Mouse (Mus musculus) limb, embryonic 10.5 days (tissue): ENCODE data around the gene Wbp4. TPM values are rescaled to one million over a fixed set of nuclear protein-coding genes. Genes with fewer than 3 reads are reported as not detected.
A peak's percentile ranks its signal among the peaks of the same experiment; 100 is the strongest.

Experiments used
- DNase-seq: peaks from one replicate; pipeline ENCODE4 v3.0.0-alpha.2; 2017; ENCODE audit warnings: low spot score
- H3K27ac ChIP-seq: fragments of 300-500 bp; sonication (generic); 2 replicates; pipeline ENCODE4 v1.5.1; 2016; ENCODE audit warnings: mild to moderate bottlenecking
- H3K27me3 ChIP-seq: fragments of 300-500 bp; sonication (generic); 2 replicates; pipeline ENCODE4 v1.6.1; 2016; ENCODE audit warnings: low read depth, mild to moderate bottlenecking; ENCODE audit not compliant: poor library complexity, severe bottlenecking
- H3K36me3 ChIP-seq: fragments of 300-500 bp; sonication (generic); 2 replicates; pipeline ENCODE4 v1.6.1; 2016; ENCODE audit warnings: mild to moderate bottlenecking, moderate library complexity
- H3K4me1 ChIP-seq: fragments of 300-500 bp; sonication (generic); 2 replicates; pipeline ENCODE4 v1.6.1; 2016
- H3K4me3 ChIP-seq: fragments of 300-500 bp; sonication (generic); 2 replicates; pipeline ENCODE4 v1.5.1; 2016; ENCODE audit warnings: mild to moderate bottlenecking, moderate library complexity
- H3K9me3 ChIP-seq: fragments of 300-500 bp; sonication (generic); replicated peaks from 2 replicates; pipeline ENCODE4 v1.6.1; 2016; ENCODE audit warnings: mild to moderate bottlenecking
- WGBS: fragments of 180-500 bp; shearing (Covaris S2); methylation state at CpG from one replicate; pipeline ENCODE4 v1.1.7; 2016; 5-methylcytosine and 5-hydroxymethylcytosine counted together
- polyA plus RNA-seq: library from polyadenylated mRNA; unstranded; fragments of >200 nt; fragmentation: Nextera tagmentation; extraction: Ambion mirVana; gene quantifications from 2 replicates; pipeline ENCODE4 v1.2.1, GENCODE M21; 2016

Gene Wbp4
- polyA plus RNA-seq, 1 experiment from 2014 or later, result 41.0 TPM

DNA sequence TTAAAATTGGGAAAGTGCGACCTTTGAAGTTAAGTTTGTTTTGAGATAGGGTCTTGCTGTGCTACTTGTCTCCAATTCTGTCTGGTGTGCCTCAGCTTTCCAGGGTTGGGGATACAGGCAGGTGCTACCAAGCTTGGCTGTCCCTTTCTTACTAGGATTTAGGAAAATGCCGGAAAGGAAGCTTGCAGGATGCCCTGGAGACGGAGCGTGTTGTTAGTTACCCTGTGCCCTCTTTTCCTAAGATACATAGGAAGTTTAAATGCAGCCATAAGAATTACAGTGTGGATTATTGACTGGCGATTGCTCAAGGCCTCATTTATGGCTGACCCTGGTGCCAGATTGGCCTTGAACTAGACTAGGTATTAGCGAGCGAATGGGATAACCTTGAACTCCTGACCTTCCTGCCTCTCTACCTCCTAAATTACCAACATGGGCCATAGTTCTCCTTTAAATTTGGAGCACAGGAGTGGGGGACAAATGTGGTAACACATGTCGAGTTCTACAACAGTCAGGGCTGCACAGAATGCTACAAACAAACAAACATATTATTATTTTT, 35.9 kb upstream of the Wbp4 start:
- no peak for DNase-seq
- no peak overlapping the region for H3K27ac ChIP-seq
- H3K36me3 ChIP-seq, result no peaks in the 10 kb centered on the region
- H3K4me3 ChIP-seq, result no peak overlapping the region
- WGBS, result 88% methylated on average over 8 of the region's 8 CpGs
- H3K27me3 ChIP-seq, result no peaks in the 10 kb centered on the region
- no peaks in the 10 kb centered on the region for H3K9me3 ChIP-seq
- H3K4me1 ChIP-seq, result no peaks in the 10 kb centered on the region; the same call in 1 of the 2 replicates

- no peak for DNase-seq
- WGBS, result 84% methylated on average over 2 of the region's 2 CpGs
- Histone ChIP-seq H3K4me1 (no peaks in the 10 kb centered on the region; the same call in 1 of the 2 replicates), H3K36me3 (no peaks in the 10 kb centered on the region), H3K27ac (no peak overlapping the region), H3K4me3 (no peak overlapping the region), H3K27me3 (no peaks in the 10 kb centered on the region), H3K9me3 (no peaks in the 10 kb centered on the region)
These were observed 35.4 kb upstream of the Wbp4 start for GRCm38 (mm10) chr14:79516751-79517150.

DNA sequence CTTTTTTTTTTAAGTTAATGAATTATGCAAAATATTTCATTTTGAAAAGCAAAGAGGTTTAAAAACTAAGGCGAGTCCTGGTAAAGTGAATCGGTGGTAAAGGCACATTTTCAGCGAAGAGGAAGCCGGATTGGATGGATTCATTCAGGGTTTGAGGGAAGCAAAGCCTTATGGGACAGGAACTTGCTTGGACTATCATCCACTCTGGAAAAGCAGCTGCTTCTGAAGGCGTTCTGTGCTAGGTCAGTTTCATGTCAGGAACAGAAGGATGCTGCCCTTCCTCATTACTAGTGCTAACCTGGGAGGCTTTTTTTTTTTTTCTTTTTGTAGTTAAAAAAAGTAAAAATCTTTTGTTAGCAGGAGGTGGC, 34.9 kb upstream of the Wbp4 start:
- no peak for DNase-seq
- no peaks in the 10 kb centered on the region for H3K27me3 ChIP-seq
- no peaks in the 10 kb centered on the region for H3K9me3 ChIP-seq
- peaks cover under 1% of the 10 kb centered on the region for H3K4me1 ChIP-seq
- H3K36me3 ChIP-seq, result no peaks in the 10 kb centered on the region
- H3K4me3 ChIP-seq, result no peak overlapping the region
- 90% methylated on average over 5 of the region's 5 CpGs for WGBS
- H3K27ac ChIP-seq, result no peak overlapping the region

DNA sequence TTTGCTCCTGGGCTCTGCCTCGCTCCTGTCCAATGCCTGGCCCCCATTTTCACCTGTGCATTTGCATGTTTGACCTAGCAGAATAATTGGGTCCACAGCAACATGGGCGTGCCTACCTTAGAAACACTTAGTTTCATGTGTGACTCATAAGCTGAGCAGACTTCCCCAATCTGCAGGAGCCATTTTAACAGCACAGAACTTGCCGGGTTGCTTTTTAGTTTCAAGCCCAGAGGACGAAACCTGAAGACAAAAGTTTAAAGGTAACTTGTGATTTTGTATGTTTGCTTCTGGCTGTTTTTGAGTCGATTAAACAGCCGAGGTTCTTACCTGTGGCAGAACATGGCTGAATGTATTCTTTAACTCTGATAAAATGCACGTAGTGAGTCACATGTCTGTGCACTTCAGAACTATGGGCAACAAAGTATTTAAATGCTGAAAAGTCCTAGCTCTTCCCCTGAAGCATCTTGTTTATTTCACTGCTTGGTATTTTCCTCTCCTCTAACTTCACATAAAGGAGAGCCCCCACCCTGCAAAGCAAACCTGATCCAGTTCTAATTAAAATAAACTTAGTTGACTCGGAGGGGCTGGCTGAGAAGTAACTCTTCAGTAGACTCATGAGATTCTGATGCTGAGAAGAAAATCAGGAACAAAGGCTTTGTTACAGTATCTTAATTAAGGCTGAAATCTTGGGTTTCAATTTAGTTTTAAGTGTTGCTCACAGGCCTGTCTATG, 34.4 kb upstream of the Wbp4 start:
- no peak for DNase-seq
- 82% methylated on average over 8 of the region's 8 CpGs for WGBS

DNA sequence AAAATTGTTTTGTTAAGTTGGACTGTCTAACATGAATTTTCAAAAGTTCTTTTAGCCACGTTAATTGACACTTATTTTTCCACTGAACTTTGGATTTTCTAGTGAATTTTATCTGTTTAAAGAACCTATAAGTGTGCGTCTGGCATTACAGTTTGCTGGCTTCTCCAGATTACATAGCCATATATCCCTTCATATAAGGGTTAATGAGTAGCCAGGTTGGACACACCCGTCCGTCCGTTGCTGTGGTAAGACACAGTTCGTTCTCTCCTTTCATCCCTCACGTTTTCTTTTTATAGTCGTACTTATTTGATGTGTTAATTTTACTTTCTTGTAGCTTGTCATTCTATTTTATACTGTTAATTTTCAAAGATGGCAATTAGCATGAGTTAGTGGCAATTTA, 33.8 kb upstream of the Wbp4 start:
- H3K4me1 ChIP-seq, result peaks cover 10% of the 10 kb centered on the region
- no peaks in the 10 kb centered on the region for H3K36me3 ChIP-seq
- H3K4me3 ChIP-seq, result no peak overlapping the region
- no peak for DNase-seq
- H3K9me3 ChIP-seq, result no peaks in the 10 kb centered on the region
- 91% methylated on average over 8 of the region's 8 CpGs for WGBS
- H3K27me3 ChIP-seq, result no peaks in the 10 kb centered on the region
- H3K27ac ChIP-seq, result no peak overlapping the region

More for the DNA sequence above, 34.4 kb upstream of the Wbp4 start:
- H3K9me3 ChIP-seq, result no peaks in the 10 kb centered on the region
- no peaks in the 10 kb centered on the region for H3K27me3 ChIP-seq
- H3K36me3 ChIP-seq, result no peaks in the 10 kb centered on the region
- H3K4me1 ChIP-seq, result peaks cover 6% of the 10 kb centered on the region
- H3K4me3 ChIP-seq, result no peak overlapping the region
- H3K27ac ChIP-seq, result no peak overlapping the region

DNA sequence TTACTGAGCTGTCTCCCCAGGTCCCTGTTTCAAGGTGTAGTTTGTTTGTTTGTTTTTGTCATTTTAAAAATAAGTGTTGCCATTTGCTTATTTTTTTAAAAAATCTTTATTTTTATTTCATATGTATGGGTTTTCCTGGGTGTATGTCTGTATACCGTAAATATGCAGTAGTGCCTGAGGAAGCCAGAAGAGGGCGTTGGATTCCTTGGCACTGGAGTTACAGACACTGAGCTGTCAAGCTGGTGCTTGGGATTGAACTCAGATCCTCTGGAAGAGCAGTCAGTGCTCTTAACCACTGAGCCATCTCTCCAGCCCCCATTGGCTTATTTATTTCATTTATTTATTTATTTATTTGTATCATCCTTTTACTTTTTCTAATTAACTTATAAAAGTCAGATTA, 32.6 kb upstream of the Wbp4 start:
- DNase-seq, result no peak
- Histone ChIP-seq H3K36me3 (no peaks in the 10 kb centered on the region), H3K9me3 (no peaks in the 10 kb centered on the region), H3K27ac (no peak overlapping the region), H3K4me1 (peaks cover 11% of the 10 kb centered on the region), H3K27me3 (no peaks in the 10 kb centered on the region), H3K4me3 (no peak overlapping the region)
- WGBS, result 78% methylated on average over 2 of the region's 2 CpGs

DNA sequence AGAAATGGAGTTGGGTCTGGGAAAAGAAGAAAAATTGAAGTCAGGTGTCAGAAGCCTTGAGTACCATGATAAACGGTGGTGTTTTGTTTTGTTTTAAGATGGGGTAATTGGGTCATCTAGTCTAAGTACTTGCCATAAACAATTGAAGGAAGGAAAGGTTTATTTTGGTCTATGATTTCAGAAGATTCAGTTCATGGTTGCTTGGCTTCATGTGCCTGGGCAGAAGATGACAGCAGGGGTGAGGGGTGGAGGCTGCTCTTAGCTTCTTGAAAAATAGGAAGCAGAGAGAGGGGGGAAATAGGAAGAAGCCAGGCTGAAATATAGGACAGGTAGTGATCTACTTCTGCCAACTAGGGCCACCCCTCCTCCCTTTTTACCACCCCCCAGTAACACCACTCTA, 30.2 kb upstream of the Wbp4 start:
- DNase-seq, result no peak
- Histone ChIP-seq H3K36me3 (no peaks in the 10 kb centered on the region), H3K9me3 (no peaks in the 10 kb centered on the region), H3K27ac (0 out of 2 replicates have a peak overlapping the region, but pooled peaks have one; percentile 54), H3K27me3 (no peaks in the 10 kb centered on the region), H3K4me1 (peaks cover 23% of the 10 kb centered on the region), H3K4me3 (no peak overlapping the region)
- 81% methylated on average over 1 of the region's 1 CpGs for WGBS

DNA sequence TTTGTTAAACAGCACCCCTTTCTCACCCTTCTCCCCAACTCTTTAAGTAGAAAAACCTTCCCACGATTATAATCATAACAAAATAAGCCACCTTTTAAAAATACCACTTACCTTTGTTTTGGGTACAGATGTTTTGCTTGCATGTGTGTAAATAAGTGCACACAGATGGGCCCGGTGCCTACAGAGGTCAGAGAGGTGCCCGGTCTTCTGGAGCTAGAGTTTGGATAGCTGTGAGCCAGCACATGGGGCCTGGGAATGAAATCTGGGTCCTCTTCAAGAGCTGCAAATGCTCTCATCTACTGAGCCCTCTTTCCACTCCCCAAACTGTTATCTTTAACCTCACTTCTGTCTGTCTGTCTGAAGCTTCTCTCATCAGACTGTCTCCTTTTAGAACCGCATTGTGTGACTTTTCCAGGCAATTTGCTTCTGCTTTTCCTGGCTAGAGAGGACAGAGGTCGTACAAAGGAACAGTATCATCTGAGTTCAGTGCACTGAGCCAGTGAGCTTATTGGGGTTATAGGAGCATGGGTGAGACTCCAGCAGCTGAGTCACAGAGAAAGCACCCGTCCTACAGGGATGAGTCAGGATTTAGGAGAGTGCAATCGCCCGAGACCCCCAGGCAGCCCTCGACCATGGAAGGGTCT, 27.5 kb upstream of the Wbp4 start:
- Histone ChIP-seq H3K4me3 (no peak overlapping the region), H3K4me1 (peaks cover 23% of the 10 kb centered on the region), H3K27me3 (no peaks in the 10 kb centered on the region), H3K9me3 (no peaks in the 10 kb centered on the region), H3K36me3 (no peaks in the 10 kb centered on the region), H3K27ac (0 out of 2 replicates have a peak overlapping the region, but pooled peaks have one; percentile 51)
- DNase-seq, result no peak
- 88% methylated on average over 9 of the region's 9 CpGs for WGBS

DNA sequence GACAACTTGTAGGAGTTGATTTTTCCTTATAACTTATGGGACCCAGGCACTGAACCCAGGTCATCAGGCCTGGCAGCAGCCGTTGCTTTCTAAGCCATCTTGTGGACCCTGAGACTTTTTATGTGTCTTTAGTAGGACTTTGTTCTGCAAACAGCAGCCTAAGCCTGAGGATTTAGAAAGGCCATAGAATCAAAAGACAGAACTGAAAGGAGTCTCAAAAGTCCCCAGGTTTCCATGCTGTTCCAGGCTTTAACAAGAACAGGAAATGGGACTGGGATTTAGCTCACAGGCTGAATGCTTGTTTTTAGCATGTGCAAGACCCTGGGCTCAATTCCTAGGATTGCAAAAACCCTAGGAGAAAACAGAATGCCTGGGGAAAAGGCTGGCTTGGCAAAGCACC, 26.5 kb upstream of the Wbp4 start:
- no peak overlapping the region for H3K4me3 ChIP-seq
- H3K27ac ChIP-seq, result peak overlapping the region; percentile 15; the same call in 1 of the 2 replicates
- WGBS, result 97% methylated on average over 1 of the region's 1 CpGs
- DNase-seq, result no peak
- H3K27me3 ChIP-seq, result no peaks in the 10 kb centered on the region
- no peaks in the 10 kb centered on the region for H3K9me3 ChIP-seq
- no peaks in the 10 kb centered on the region for H3K36me3 ChIP-seq
- peaks cover 23% of the 10 kb centered on the region for H3K4me1 ChIP-seq

DNA sequence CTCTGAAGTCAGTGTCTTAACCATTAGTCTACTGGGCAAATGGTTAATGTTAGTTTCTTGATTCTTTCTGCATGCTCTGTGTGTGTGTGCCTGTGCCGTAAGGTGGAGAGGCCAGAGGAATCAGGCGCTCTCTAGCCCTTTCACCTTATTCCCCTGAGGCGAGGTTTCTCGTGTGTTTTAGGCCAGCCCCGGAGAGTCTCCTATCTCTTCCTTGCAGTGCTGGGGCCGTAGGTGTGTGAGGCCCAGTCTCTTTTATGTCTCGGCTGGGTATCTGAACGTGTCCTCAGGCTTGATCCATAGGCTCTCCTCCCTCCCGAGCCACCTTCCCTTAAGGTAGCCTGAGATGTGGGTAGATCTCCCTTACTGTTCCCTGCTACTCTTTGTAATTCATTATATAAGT, 24.9 kb upstream of the Wbp4 start:
- Histone ChIP-seq H3K4me3 (no peak overlapping the region), H3K27ac (no peak overlapping the region), H3K36me3 (no peaks in the 10 kb centered on the region), H3K9me3 (no peaks in the 10 kb centered on the region), H3K4me1 (peaks cover 22% of the 10 kb centered on the region), H3K27me3 (no peaks in the 10 kb centered on the region)
- no peak for DNase-seq
- 65% methylated on average over 9 of the region's 9 CpGs for WGBS

DNA sequence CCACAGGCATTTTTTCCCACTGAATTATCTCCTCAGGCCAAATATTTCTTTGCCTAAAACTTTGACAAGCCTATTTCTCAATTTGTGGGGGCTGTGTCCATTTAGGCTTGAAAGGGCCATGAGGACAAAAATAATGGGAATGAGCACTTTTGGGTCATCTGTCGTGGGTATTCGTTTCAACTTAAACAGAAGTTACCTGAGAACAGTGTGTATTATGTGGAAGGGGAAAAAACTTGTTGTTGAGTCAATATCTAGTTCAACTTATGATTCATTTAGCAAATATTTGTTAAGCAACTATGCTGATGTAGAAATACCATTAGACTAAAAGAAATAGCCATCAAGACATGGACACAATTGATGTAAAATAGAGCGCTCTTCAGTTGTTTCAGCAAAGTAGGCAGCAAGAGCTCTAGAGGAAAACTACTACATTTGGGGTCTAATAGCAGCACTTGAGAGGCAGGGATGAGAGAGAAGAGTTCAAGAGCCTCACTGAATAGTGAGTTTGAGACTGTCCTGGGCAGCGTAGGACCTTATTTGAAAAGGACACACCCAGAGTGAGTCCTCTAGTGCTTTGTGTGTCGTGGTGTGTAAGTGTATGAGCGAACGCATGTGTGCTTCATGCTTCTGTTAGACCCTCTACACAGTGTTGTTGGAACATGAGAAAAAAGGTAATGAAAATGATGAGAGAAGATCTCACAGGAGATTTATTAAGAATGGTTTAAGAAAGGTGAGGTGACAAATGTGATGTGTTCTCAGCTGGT, 23.1 kb upstream of the Wbp4 start:
- Histone ChIP-seq H3K27ac (no peak overlapping the region), H3K4me1 (peaks cover 13% of the 10 kb centered on the region), H3K9me3 (no peaks in the 10 kb centered on the region), H3K36me3 (no peaks in the 10 kb centered on the region), H3K27me3 (no peaks in the 10 kb centered on the region), H3K4me3 (no peak overlapping the region)
- no peak for DNase-seq
- WGBS, result 93% methylated on average over 7 of the region's 7 CpGs

GRCm38 (mm10) chr14:79503371-79504075, 22.2 kb upstream of the Wbp4 start:
- no peak overlapping the region for H3K4me3 ChIP-seq
- no peak for DNase-seq
- peaks cover 8% of the 10 kb centered on the region; the same call in 1 of the 2 replicates for H3K4me1 ChIP-seq
- H3K27ac ChIP-seq, result no peak overlapping the region
- H3K36me3 ChIP-seq, result no peaks in the 10 kb centered on the region
- WGBS, result 94% methylated on average over 5 of the region's 5 CpGs
- H3K9me3 ChIP-seq, result no peaks in the 10 kb centered on the region
- no peaks in the 10 kb centered on the region for H3K27me3 ChIP-seq
